Comparison of ENCODE assay signal across 8 mouse cellular contexts in genomic region chr3:116712436-116712881, GRCm38 (mm10). TPM values are rescaled to one million over a fixed set of nuclear protein-coding genes. Genes with fewer than 3 reads are reported as not detected.
DNase-seq lines count a peak whose midpoint lies in the region; ATAC-seq lines count a peak whose summit lies in the region.

Gene Slc35a3 (minus strand): TSS chr3:116712831.

- peak within 1 kb of the TSS; percentile 94 for H3K4me3 ChIP-seq in forebrain, embryonic 12.5 days (replicated peaks)
- H3K4me3 ChIP-seq in liver, embryonic 11.5 days (ENCODE audit: low read depth, low read length) = peak within 1 kb of the TSS; percentile 97
- peak within 1 kb of the TSS; percentile 78 for H3K4me3 ChIP-seq in stomach, embryonic 15.5 days (replicated peaks)

- no peaks in the 10 kb centered on the region for H3K9me3 ChIP-seq in forebrain, embryonic 12.5 days
- no peaks in the 10 kb centered on the region for H3K9me3 ChIP-seq in liver, embryonic 11.5 days (ENCODE audit: control insufficient read depth, low read length)
- no peaks in the 10 kb centered on the region for H3K9me3 ChIP-seq in stomach, embryonic 15.5 days

- 0 out of 2 replicates have a peak within 1 kb of the TSS, but pooled peaks have one; percentile 42 for H3K27ac ChIP-seq in forebrain, embryonic 12.5 days
- peak within 1 kb of the TSS; percentile 80 for H3K27ac ChIP-seq in liver, embryonic 11.5 days (ENCODE audit: low read depth, low read length)
- H3K27ac ChIP-seq in stomach, embryonic 15.5 days = peak within 1 kb of the TSS; percentile 91

- peaks cover 20% of the 10 kb centered on the region; the same call in 1 of the 2 replicates for H3K27me3 ChIP-seq in forebrain, embryonic 12.5 days
- H3K27me3 ChIP-seq in liver, embryonic 11.5 days (replicated peaks; ENCODE audit: control insufficient read depth, insufficient read depth, low read length) = no peaks in the 10 kb centered on the region
- no peaks in the 10 kb centered on the region for H3K27me3 ChIP-seq in stomach, embryonic 15.5 days (replicated peaks)

- no peaks in the 10 kb centered on the region for H3K36me3 ChIP-seq in forebrain, embryonic 12.5 days (replicated peaks)
- no peaks in the 10 kb centered on the region for H3K36me3 ChIP-seq in liver, embryonic 11.5 days (ENCODE audit: control insufficient read depth, insufficient read depth, low read length)
- no peaks in the 10 kb centered on the region for H3K36me3 ChIP-seq in stomach, embryonic 15.5 days

- DNase-seq in left cerebral cortex, adult 18-20 months (ENCODE audit: low spot score in 2 of 2) = no peak
- DNase-seq in left cerebral cortex, adult 9 months (ENCODE audit: low spot score in 2 of 2) = no peak
- peak; percentile 47 for DNase-seq in adipocyte (ENCODE audit: low spot score)
- no peak for DNase-seq in liver, embryonic 11.5 days (ENCODE audit: low spot score)
- no peak for DNase-seq in thymus, postnatal 4 days

- peak within 1 kb of the TSS; percentile 83 for H3K9ac ChIP-seq in forebrain, embryonic 12.5 days
- peak within 1 kb of the TSS; percentile 97 for H3K9ac ChIP-seq in liver, embryonic 11.5 days (ENCODE audit: low read depth, low read length)
- peak within 1 kb of the TSS; percentile 83 for H3K9ac ChIP-seq in stomach, embryonic 15.5 days

- H3K4me1 ChIP-seq in forebrain, embryonic 12.5 days = peaks cover 18% of the 10 kb centered on the region
- H3K4me1 ChIP-seq in liver, embryonic 11.5 days (replicated peaks; ENCODE audit: control insufficient read depth, insufficient read depth, low read length) = peaks cover 10% of the 10 kb centered on the region
- peaks cover 8% of the 10 kb centered on the region; the same call in 1 of the 2 replicates for H3K4me1 ChIP-seq in stomach, embryonic 15.5 days

- H3K4me2 ChIP-seq in forebrain, embryonic 12.5 days = peak within 1 kb of the TSS; percentile 77
- peak within 1 kb of the TSS; percentile 78 for H3K4me2 ChIP-seq in liver, embryonic 11.5 days
- peak within 1 kb of the TSS; percentile 67 for H3K4me2 ChIP-seq in stomach, embryonic 15.5 days

- WGBS in forebrain, embryonic 12.5 days = 3% methylated on average over 8 of the region's 8 CpGs
- WGBS in liver, embryonic 11.5 days = 4% methylated on average over 8 of the region's 8 CpGs
- WGBS in stomach, embryonic 15.5 days = 2% methylated on average over 8 of the region's 8 CpGs

- ATAC-seq in forebrain, embryonic 12.5 days (ENCODE audit: low FRiP score) = peak; percentile 19; the same call in 1 of the 2 replicates
- ATAC-seq in inflammation-experienced regulatory T-cells, adult 6 months = peak; percentile 15
- ATAC-seq in liver, embryonic 11.5 days (replicated peaks; ENCODE audit: low FRiP score) = peak; percentile 11; the same call in 1 of the 2 replicates
- 0 out of 2 replicates have a peak, but pooled peaks have one; percentile 5 for ATAC-seq in stomach, embryonic 15.5 days (ENCODE audit: insufficient read depth, low FRiP score, low read depth)

RNA-seq across cellular contexts. Expression of gene Slc35a3, which starts in this region (rescaled TPM):
- 10 to 100 TPM; 15.4 to 16.2 TPM for total RNA-seq in left cerebral cortex, adult 18-20 months (2021)
- 8.0 and 10.2 TPM in 2 replicates for polyA plus RNA-seq in forebrain, embryonic 12.5 days (2016; fragmentation: Nextera tagmentation; extraction: Ambion mirVana)
- 1 to 10 TPM; 6.4 to 8.8 (median 7.6) TPM for polyA plus RNA-seq in inflammation-experienced regulatory T-cells, adult 6 months (2017; shearing (Covaris generic))
- 20.0 TPM in 2 replicates for polyA plus RNA-seq in liver, embryonic 11.5 days (2014; fragmentation: Nextera tagmentation; extraction: Ambion mirVana)
- 21.5 and 22.3 TPM in 2 replicates for polyA plus RNA-seq in stomach, embryonic 15.5 days (2015; fragmentation: Nextera tagmentation; extraction: Ambion mirVana)
